Mouse (Mus musculus) frontal cortex, postnatal 14 days (tissue): ENCODE measurements around the gene Gm21708.
"Not testable (repeated sequence)": the region's sequence is repeated elsewhere in the genome, so short reads cannot be mapped to it uniquely, and the experiment has no call there.

ENCODE experiments used
- DNase-seq, 2 experiments: peaks; one replicate each; pipeline ENCODE4 v3.0.0; 2022; ENCODE audit warnings: low spot score in 2 of 2

Gm21708 gene

DNA sequence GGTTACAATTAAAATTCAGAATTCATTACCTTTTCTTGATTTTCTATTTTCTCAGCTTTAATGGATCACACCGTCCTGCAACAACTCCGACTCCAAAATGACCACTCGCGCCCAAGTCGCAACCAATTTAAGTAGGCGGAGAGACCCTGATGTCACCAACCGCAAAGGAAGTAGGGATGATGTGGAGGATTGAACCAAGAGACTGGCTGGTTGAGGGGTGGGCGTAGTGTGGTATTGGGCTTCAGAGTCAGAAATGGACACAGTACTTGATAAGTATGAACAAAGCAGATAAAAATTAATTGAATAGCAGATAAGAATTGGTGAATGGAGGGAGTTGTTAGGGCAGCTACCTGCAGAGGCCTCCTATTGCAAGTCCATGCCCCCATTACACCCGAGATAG, at the start of gene Gm21708, which contains the start of gene Gm21704:
Gm21708 (minus strand) TSS at position 101 of the 400 bp plus-strand sequence.
Gm21704 (minus strand) TSS at position 101 of the 400 bp plus-strand sequence.
- not testable (repeated sequence) for DNase-seq
